Mouse (Mus musculus): ENCODE results near the gene Egfl8.
A peak's percentile ranks its signal among the peaks of the same experiment; 100 is the strongest.

The Egfl8 gene

GRCm38 (mm10) chr17:34626062-34626772 lies 10.4 kb upstream of the Egfl8 start:
- TF ChIP-seq GATA4 (IDR thresholded peaks at IDR 0.05; ENCODE audit: insufficient replicate concordance, low read length), result no peak

DNA sequence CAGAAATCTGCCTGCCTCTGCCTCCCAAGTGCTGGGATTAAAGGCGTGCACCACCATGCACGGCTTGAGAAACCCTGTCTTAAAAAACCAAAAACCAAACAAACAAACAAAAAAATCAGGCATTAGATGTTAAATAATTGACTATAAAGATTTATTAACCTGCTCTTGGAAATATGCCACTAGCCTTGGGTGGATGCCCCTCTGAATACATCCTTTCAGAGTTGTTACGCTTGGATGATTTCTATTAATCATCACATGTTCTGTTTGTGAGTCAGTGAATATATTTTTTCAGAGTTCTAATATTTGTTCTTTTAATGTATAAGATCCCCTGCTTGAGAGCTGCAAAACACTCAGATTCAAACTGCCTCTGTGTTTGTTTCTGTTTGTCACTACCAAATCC lies 9.2 kb upstream of the Egfl8 start:
- no peak for TF ChIP-seq GATA4 (IDR thresholded peaks at IDR 0.05; ENCODE audit: insufficient replicate concordance, low read length)

- TF ChIP-seq GATA4 (IDR thresholded peaks at IDR 0.05; ENCODE audit: insufficient replicate concordance, low read length), result no peak
Observed at GRCm38 (mm10) chr17:34623161-34623560, 7.4 kb upstream of the Egfl8 start.

DNA sequence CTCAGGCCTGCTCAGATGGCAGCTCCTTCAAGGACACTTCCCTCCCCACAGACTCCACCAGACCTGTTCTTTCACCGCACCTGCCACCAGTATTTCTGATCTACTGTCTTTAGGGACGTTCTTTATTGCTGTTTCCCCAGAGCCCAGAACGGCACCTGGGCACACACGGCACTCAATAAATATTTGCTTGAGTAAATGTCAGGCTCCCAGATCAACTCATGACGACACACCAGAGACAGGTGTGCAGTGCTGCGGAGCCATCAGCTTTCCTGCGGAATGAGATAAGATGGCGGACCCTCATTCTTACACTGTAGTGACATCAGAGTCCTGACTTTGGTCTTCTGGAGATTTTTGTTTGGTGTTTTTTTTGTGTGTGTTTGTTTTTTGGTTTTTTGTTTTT lies 5.2 kb upstream of the Egfl8 start:
- TF ChIP-seq GATA4 (IDR thresholded peaks at IDR 0.05; ENCODE audit: insufficient replicate concordance, low read length), result no peak

- TF ChIP-seq GATA4 (IDR thresholded peaks at IDR 0.05; ENCODE audit: insufficient replicate concordance, low read length), result no peak
Observed at GRCm38 (mm10) chr17:34618999-34619398, 3.2 kb upstream of the Egfl8 start.

DNA sequence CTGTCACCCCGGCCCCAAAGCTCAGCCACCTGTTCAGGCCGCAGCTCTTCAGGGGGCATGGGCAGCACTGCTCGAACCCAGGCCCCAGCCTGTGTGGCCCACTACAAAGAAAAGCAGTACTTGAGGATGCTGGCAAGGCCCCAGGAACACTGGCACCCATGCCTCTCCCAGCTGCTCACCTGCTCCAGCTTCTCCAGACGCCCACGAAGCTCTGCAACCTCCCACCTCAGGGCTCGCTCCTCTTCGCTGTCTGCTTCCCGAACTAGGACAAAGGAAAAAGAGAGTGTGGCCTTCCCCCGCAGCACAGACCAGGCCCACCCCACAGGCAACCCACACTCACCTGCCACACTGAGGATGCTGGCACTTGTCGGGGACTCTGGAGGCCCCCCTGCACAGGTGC lies 1.9 kb downstream of the Egfl8 start:
- no peak for TF ChIP-seq GATA4 (IDR thresholded peaks at IDR 0.05; ENCODE audit: insufficient replicate concordance, low read length)

- no peak for TF ChIP-seq GATA4 (IDR thresholded peaks at IDR 0.05; ENCODE audit: insufficient replicate concordance, low read length)
Observed at GRCm38 (mm10) chr17:34613054-34613645, 2.6 kb downstream of the Egfl8 start.

DNA sequence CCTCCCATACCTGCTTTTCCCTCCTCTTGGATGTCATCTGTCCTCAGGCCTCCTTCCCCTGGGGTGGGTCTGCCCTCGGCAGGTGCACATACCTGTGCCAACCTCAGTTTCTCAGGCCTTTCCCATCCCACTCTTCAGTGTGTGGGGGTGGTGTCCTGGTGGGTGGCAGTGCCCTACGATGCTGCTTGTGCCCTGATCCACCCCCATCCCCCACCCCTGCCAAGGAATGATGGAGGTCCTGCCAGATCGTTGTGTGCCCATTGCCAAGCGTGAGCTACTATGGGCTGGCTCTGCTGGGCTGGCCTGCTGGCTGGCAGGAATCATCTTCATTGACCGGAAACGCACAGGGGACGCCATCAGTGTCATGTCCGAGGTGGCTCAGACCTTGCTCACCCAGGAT lies 4.7 kb downstream of the Egfl8 start:
- TF ChIP-seq GATA4 (IDR thresholded peaks at IDR 0.05; ENCODE audit: insufficient replicate concordance, low read length), result no peak

GRCm38 (mm10) chr17:34607997-34608396 lies 7.8 kb downstream of the Egfl8 start:
- TF ChIP-seq GATA4 (IDR thresholded peaks at IDR 0.05; ENCODE audit: insufficient replicate concordance, low read length), result no peak

GRCm38 (mm10) chr17:34606186-34607039 lies 9.4 kb downstream of the Egfl8 start:
- no peak for TF ChIP-seq GATA4 (IDR thresholded peaks at IDR 0.05; ENCODE audit: insufficient replicate concordance, low read length)

GRCm38 (mm10) chr17:34605609-34606008 lies 10.2 kb downstream of the Egfl8 start:
- peak; percentile 90; the same call in 1 of the 2 replicates for TF ChIP-seq GATA4 (IDR thresholded peaks at IDR 0.05; ENCODE audit: insufficient replicate concordance, low read length)

DNA sequence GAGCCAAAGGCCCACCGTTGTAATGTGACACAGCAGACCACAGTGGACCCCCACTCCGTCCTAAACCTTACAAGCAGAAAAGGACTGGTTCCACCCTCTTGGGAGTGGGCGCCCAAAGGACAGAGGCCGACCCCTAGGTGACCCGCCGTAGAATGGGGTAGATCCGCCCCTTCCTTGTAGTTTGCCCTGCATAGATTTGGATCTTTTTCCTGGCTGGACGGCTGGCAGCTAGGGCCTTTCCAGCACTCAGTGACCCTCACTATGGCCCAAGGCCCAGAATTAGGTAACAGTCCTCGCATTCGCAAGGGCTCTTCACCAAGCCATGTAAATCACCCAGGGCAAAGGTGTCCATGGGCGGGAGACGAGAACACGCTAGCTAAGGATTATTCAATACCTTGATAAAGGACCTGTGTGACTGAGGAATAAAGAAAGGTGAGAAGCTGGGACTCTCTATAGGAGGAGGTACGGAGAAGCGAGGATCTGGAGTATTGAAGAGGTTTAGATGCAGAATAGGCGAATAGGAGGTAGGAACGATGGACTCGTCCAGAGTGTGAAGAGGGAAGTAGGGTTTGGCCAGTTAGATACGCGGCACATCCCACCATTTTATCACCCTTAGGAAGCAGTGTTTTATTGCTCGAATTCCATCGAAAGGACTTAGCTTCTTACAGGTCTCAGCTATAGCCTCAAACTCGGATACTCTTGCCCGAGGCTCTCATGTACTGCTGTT lies 11.1 kb downstream of the Egfl8 start:
- no peak for TF ChIP-seq GATA4 (IDR thresholded peaks at IDR 0.05; ENCODE audit: insufficient replicate concordance, low read length)

GRCm38 (mm10) chr17:34604061-34604508 lies 11.7 kb downstream of the Egfl8 start, which contains the start of gene Agpat1:
TSS of gene Agpat1 (plus strand) at chr17:34604262.
- TF ChIP-seq GATA4 (IDR thresholded peaks at IDR 0.05; ENCODE audit: insufficient replicate concordance, low read length), result peak; percentile 50; the same call in 1 of the 2 replicates

GRCm38 (mm10) chr17:34603375-34604060 lies 12.3 kb downstream of the Egfl8 start, which contains the start of gene Rnf5:
TSS of gene Rnf5 (minus strand) at chr17:34603690.
- no peak for TF ChIP-seq GATA4 (IDR thresholded peaks at IDR 0.05; ENCODE audit: insufficient replicate concordance, low read length)

Measured in liver, adult (tissue).